Mouse (Mus musculus) kidney, postnatal 0 days (tissue): ENCODE measurements around the gene Ebf1. TPM values are rescaled to one million over a fixed set of nuclear protein-coding genes. Genes with fewer than 3 reads are reported as not detected.

Experiments
- ATAC-seq: fragments of 200-750 bp; cut with Nextera tagmentation; replicated peaks from 2 replicates; pipeline ENCODE4 v1.8.0; 2017; ENCODE audit warnings: low read depth, moderate number of reproducible peaks, moderate TSS enrichment, moderate library complexity; ENCODE audit not compliant: low FRiP score
- DNase-seq: peaks from one replicate; pipeline ENCODE4 v3.0.0-alpha.2; 2016; ENCODE audit warnings: low spot score
- H3K27ac ChIP-seq: fragments of 300-500 bp; sonication (generic); 2 replicates; pipeline ENCODE4 v1.5.1; 2014; ENCODE audit warnings: mild to moderate bottlenecking
- H3K27me3 ChIP-seq: fragments of 300-500 bp; sonication (generic); 2 replicates; pipeline ENCODE4 v1.6.1; 2014; ENCODE audit warnings: low read length, mixed read lengths; ENCODE audit not compliant: insufficient read depth
- H3K36me3 ChIP-seq: fragments of 300-500 bp; sonication (generic); 2 replicates; pipeline ENCODE4 v1.6.1; 2014; ENCODE audit warnings: low read length, mixed read lengths; ENCODE audit not compliant: insufficient read depth
- H3K4me1 ChIP-seq: fragments of 300-500 bp; sonication (generic); replicated peaks from 2 replicates; pipeline ENCODE4 v1.6.1; 2014; ENCODE audit warnings: antibody characterized with exemption, low read length, mixed read lengths; ENCODE audit not compliant: insufficient read depth
- H3K4me2 ChIP-seq: fragments of 300-500 bp; sonication (generic); 2 replicates; pipeline ENCODE4 v1.6.1; 2014; ENCODE audit warnings: mild to moderate bottlenecking, low read length, moderate library complexity, mixed read lengths
- H3K4me3 ChIP-seq: fragments of 300-500 bp; sonication (generic); replicated peaks from 2 replicates; pipeline ENCODE4 v1.5.1; 2014; ENCODE audit warnings: low read depth, low read length
- H3K9ac ChIP-seq: fragments of 300-500 bp; sonication (generic); 2 replicates; pipeline ENCODE4 v1.6.1; 2014; ENCODE audit warnings: low read depth, low read length
- H3K9me3 ChIP-seq: fragments of 300-500 bp; sonication (generic); replicated peaks from 2 replicates; pipeline ENCODE4 v1.6.1; 2016; ENCODE audit warnings: low read length, inconsistent platforms, mixed read lengths
- CTCF ChIP-seq: IDR thresholded peaks from 2 replicates; pipeline ENCODE4 v1.5.1; 2016; ENCODE audit warnings: antibody characterized with exemption, low read depth, mild to moderate bottlenecking, moderate library complexity
- WGBS: fragments of 180-500 bp; shearing (Covaris S2); extraction: QIAGEN DNeasy Blood & Tissue Kit; methylation state at CpG from one replicate; pipeline ENCODE4 v1.1.7; 2014; 5-methylcytosine and 5-hydroxymethylcytosine counted together
- polyA plus RNA-seq: library from polyadenylated mRNA; unstranded; fragments of >200 nt; fragmentation: Nextera tagmentation; extraction: Ambion mirVana; gene quantifications from 2 replicates; pipeline ENCODE4 v1.2.1, GENCODE M21; 2015

The Ebf1 gene
- polyA plus RNA-seq, 1 experiment from 2014 or later, result 19.6 TPM

- Histone ChIP-seq H3K27me3 (no peaks in the 10 kb centered on the region), H3K4me3 (no peak overlapping the region), H3K27ac (no peak overlapping the region), H3K4me1 (no peaks in the 10 kb centered on the region), H3K9me3 (no peaks in the 10 kb centered on the region), H3K36me3 (no peaks in the 10 kb centered on the region), H3K4me2 (no peak overlapping the region), H3K9ac (no peak overlapping the region)
- DNase-seq (no peak), ATAC-seq (no peak)
- 84% methylated on average over 3 of the region's 3 CpGs for WGBS
- TF ChIP-seq CTCF, result no peak
Observed at GRCm38 (mm10) chr11:44946618-44947017, 329.5 kb downstream of the Ebf1 start.

- H3K9me3 ChIP-seq, result no peaks in the 10 kb centered on the region
Observed at GRCm38 (mm10) chr11:44948541-44948940, 331.4 kb downstream of the Ebf1 start.

GRCm38 (mm10) chr11:44949140-44949539, 332.0 kb downstream of the Ebf1 start:
- H3K4me2 ChIP-seq, result no peak overlapping the region
- no peaks in the 10 kb centered on the region for H3K9me3 ChIP-seq
- no peak for DNase-seq
- no peak for TF ChIP-seq CTCF
- ATAC-seq, result no peak
- H3K9ac ChIP-seq, result no peak overlapping the region
- 40% methylated on average over 3 of the region's 3 CpGs for WGBS
- H3K4me3 ChIP-seq, result no peak overlapping the region
- H3K36me3 ChIP-seq, result no peaks in the 10 kb centered on the region
- no peaks in the 10 kb centered on the region for H3K27me3 ChIP-seq
- no peak overlapping the region for H3K27ac ChIP-seq
- H3K4me1 ChIP-seq, result no peaks in the 10 kb centered on the region

More at GRCm38 (mm10) chr11:44948541-44948940, 331.4 kb downstream of the Ebf1 start:
- Histone ChIP-seq H3K27ac (no peak overlapping the region), H3K9ac (no peak overlapping the region), H3K36me3 (no peaks in the 10 kb centered on the region), H3K4me3 (no peak overlapping the region), H3K4me2 (no peak overlapping the region), H3K27me3 (no peaks in the 10 kb centered on the region), H3K4me1 (no peaks in the 10 kb centered on the region)
- 74% methylated on average over 6 of the region's 6 CpGs for WGBS
- DNase-seq (no peak), ATAC-seq (no peak)
- no peak for TF ChIP-seq CTCF

- Histone ChIP-seq H3K36me3 (no peaks in the 10 kb centered on the region), H3K9ac (no peak overlapping the region), H3K4me1 (no peaks in the 10 kb centered on the region), H3K9me3 (no peaks in the 10 kb centered on the region), H3K27me3 (no peaks in the 10 kb centered on the region), H3K4me3 (no peak overlapping the region), H3K4me2 (no peak overlapping the region), H3K27ac (no peak overlapping the region)
- TF ChIP-seq CTCF, result no peak
- ATAC-seq (no peak), DNase-seq (no peak)
- WGBS, result 89% methylated on average over 9 of the region's 9 CpGs
Observed at GRCm38 (mm10) chr11:44950319-44950718, 333.2 kb downstream of the Ebf1 start.

GRCm38 (mm10) chr11:44951506-44951905, 334.4 kb downstream of the Ebf1 start:
- no peak for ATAC-seq
- WGBS, result 86% methylated on average over 4 of the region's 4 CpGs

GRCm38 (mm10) chr11:44953337-44953736, 336.2 kb downstream of the Ebf1 start:
- no peaks in the 10 kb centered on the region for H3K36me3 ChIP-seq
- H3K27ac ChIP-seq, result no peak overlapping the region
- H3K4me3 ChIP-seq, result no peak overlapping the region
- no peaks in the 10 kb centered on the region for H3K4me1 ChIP-seq
- 80% methylated on average over 1 of the region's 1 CpGs for WGBS
- H3K9me3 ChIP-seq, result no peaks in the 10 kb centered on the region
- H3K4me2 ChIP-seq, result no peak overlapping the region
- ATAC-seq (no peak), DNase-seq (no peak)
- H3K27me3 ChIP-seq, result no peaks in the 10 kb centered on the region
- TF ChIP-seq CTCF, result no peak
- no peak overlapping the region for H3K9ac ChIP-seq

More at GRCm38 (mm10) chr11:44951506-44951905, 334.4 kb downstream of the Ebf1 start:
- no peak for DNase-seq
- no peak overlapping the region for H3K9ac ChIP-seq
- no peak for TF ChIP-seq CTCF
- H3K9me3 ChIP-seq, result no peaks in the 10 kb centered on the region
- no peaks in the 10 kb centered on the region for H3K36me3 ChIP-seq
- no peak overlapping the region for H3K4me3 ChIP-seq
- H3K4me1 ChIP-seq, result no peaks in the 10 kb centered on the region
- H3K27ac ChIP-seq, result no peak overlapping the region
- H3K4me2 ChIP-seq, result no peak overlapping the region
- no peaks in the 10 kb centered on the region for H3K27me3 ChIP-seq

GRCm38 (mm10) chr11:44953863-44954262, 336.7 kb downstream of the Ebf1 start:
- DNase-seq, result no peak
- no peak overlapping the region for H3K27ac ChIP-seq
- TF ChIP-seq CTCF, result no peak
- no peak overlapping the region for H3K4me2 ChIP-seq
- H3K36me3 ChIP-seq, result no peaks in the 10 kb centered on the region
- H3K9me3 ChIP-seq, result no peaks in the 10 kb centered on the region
- H3K4me3 ChIP-seq, result no peak overlapping the region
- no peaks in the 10 kb centered on the region for H3K27me3 ChIP-seq
- no peak overlapping the region for H3K9ac ChIP-seq
- WGBS, result 84% methylated on average over 11 of the region's 11 CpGs
- no peak for ATAC-seq
- H3K4me1 ChIP-seq, result no peaks in the 10 kb centered on the region
